Mouse (Mus musculus) ES-E14 (cell line): ENCODE data around the gene Hoxa6. TPM values are rescaled to one million over a fixed set of nuclear protein-coding genes. Genes with fewer than 3 reads are reported as not detected.
A peak's percentile ranks its signal among the peaks of the same experiment; 100 is the strongest.

Experiments used
- DNase-seq: peaks from one replicate; pipeline ENCODE4 v3.0.0-alpha.2; 2013; ENCODE audit warnings: low read depth, low spot score
- H3K27ac ChIP-seq: 2 replicates; pipeline ENCODE4 v1.5.1; 2012; ENCODE audit warnings: low read depth, mild to moderate bottlenecking, low read length, moderate library complexity, mixed read lengths; ENCODE audit not compliant: poor library complexity, insufficient read depth, severe bottlenecking
- H3K36me3 ChIP-seq: 2 replicates; pipeline ENCODE4 v1.6.1; 2012; ENCODE audit warnings: mild to moderate bottlenecking, low read length, moderate library complexity, mixed read lengths; ENCODE audit not compliant: control insufficient read depth, poor library complexity, insufficient read depth, severe bottlenecking
- H3K4me1 ChIP-seq, 2 experiments: fragments of 150-350 bp in 1 of 2; sonication (generic) in 1 of 2; 2 replicates each; pipeline ENCODE4 v1.6.1; 2012; ENCODE audit warnings: low read length in 2 of 2, mild to moderate bottlenecking in 1 of 2, mixed read lengths in 1 of 2; ENCODE audit not compliant: control insufficient read depth in 2 of 2, insufficient read depth in 2 of 2, poor library complexity in 1 of 2
- H3K4me3 ChIP-seq, 2 experiments: fragments of 150-350 bp in 1 of 2; sonication (generic) in 1 of 2; 2 replicates each; pipeline ENCODE4 v1.5.1; 2012; ENCODE audit warnings: low read length in 2 of 2, low read depth in 1 of 2, mild to moderate bottlenecking in 1 of 2, mixed read lengths in 1 of 2; ENCODE audit not compliant: insufficient read depth in 1 of 2, poor library complexity in 1 of 2, severe bottlenecking in 1 of 2
- H3K9ac ChIP-seq: 2 replicates; pipeline ENCODE4 v1.6.1; 2012; ENCODE audit warnings: low read depth, mild to moderate bottlenecking, low read length, mixed read lengths; ENCODE audit not compliant: poor library complexity, insufficient read depth, severe bottlenecking
- H3K9me3 ChIP-seq: fragments of 150-350 bp; sonication (generic); 2 replicates; pipeline ENCODE4 v1.6.1; 2012; ENCODE audit warnings: low read depth, mild to moderate bottlenecking, low read length; ENCODE audit not compliant: control insufficient read depth, insufficient read depth
- CHD2 ChIP-seq: IDR thresholded peaks from 2 replicates; pipeline ENCODE4 v1.6.1; 2014; ENCODE audit warnings: mild to moderate bottlenecking, low read depth, low read length, inconsistent platforms
- HCFC1 ChIP-seq: IDR thresholded peaks from 2 replicates; pipeline ENCODE4 v1.6.1; 2012; ENCODE audit warnings: low read length, inconsistent platforms, borderline replicate concordance; ENCODE audit not compliant: insufficient read depth
- MAFK ChIP-seq: IDR thresholded peaks from 2 replicates; pipeline ENCODE4 v1.6.1; 2014; ENCODE audit warnings: mild to moderate bottlenecking, low read depth, low read length, inconsistent platforms; ENCODE audit not compliant: insufficient read depth
- ZC3H11A ChIP-seq: IDR thresholded peaks from 2 replicates; pipeline ENCODE4 v1.6.1; 2012; ENCODE audit warnings: low read depth, mild to moderate bottlenecking, inconsistent platforms, low read length, borderline replicate concordance
- ZNF384 ChIP-seq: IDR thresholded peaks from 2 replicates; pipeline ENCODE4 v1.6.1; 2012; ENCODE audit warnings: low read depth, low read length, inconsistent platforms
- in situ Hi-C, 2 experiments: fragments of 600-800 bp; cut with MboI; formaldehyde crosslinking; loops; one replicate each; pipeline ENCODE4 v1.15.1; 2025; ENCODE audit warnings: low sequenced_read_pairs in 2 of 2, inconsistent platforms in 1 of 2; ENCODE audit not compliant: unreplicated experiment in 2 of 2
- total RNA-seq: library from RNA; depleted of rRNA; stranded (reverse); fragments of 300-350 nt; gene quantifications from 2 replicates; pipeline ENCODE4 v1.2.3, GENCODE M21; 2012; rRNA removed

Gene Hoxa6
- total RNA-seq, result not detected in 2 replicates

DNA sequence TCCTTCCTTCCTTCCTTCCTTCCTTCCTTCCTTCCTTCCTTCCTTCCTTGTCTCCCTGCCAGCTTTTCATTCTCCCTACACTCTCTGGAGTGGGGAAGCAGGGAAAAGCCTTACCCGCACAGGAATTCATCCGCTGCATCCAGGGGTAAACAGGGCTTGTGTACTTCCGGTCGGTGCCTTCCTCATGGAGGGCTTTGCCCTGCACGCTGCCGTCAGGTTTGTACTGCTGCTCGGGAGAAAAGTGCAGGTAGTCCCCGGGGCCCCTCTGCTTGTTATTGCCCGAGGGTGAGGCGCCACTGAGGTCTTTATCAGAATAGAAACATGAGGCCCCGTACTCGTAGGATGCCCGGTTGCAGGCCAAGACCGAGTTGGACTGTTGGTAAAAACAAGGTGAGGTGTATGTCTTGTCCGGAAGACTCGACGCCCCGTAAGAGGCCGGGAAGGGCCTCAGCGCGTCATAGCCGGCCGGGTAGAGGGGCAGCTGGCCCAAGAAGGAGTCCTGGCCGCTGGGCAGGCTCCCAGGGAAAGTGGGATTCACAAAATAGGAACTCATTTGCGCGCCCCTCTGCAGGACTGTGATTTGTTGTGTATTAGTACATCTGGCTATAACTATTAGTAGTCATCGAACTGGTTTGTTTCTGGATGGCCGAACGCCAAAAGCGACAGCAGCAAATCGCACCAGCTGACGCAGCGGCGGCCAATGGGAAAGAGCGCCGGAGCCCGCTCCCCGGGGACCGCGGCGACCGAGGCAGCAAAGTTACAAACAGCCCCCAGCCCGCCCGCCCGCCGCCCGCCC is at the start of gene Hoxa6:
TSS of gene Hoxa6 (minus strand) at position 651 of the 796 bp plus-strand sequence.
- H3K4me3 ChIP-seq, result peak within 1 kb of the TSS; percentile 29 to 43
- H3K9ac ChIP-seq, result no peak within 1 kb of the TSS

DNA sequence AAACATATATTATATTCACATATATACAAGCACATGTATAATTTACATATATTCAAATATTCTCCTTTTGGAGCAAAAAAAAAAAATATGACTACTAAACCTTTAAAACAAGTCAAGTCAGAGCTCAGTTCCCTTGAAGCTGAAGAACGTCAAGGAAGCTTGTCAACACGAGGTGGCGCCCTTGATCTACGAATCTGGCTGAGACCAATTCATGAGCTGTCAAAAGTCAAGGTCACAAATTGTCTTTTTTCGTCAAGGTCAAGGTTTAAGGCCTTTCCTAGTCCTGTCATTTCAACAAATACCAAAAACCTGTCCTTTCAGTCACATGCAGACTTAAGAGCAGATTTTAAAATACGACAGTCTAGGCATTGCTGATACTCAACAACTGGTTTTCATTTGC is 48.4 kb upstream of the Hoxa6 start:
- DNase-seq, result no peak
- Histone ChIP-seq H3K36me3 (no peaks in the 10 kb centered on the region), H3K9me3 (no peaks in the 10 kb centered on the region), H3K27ac (no peak overlapping the region), H3K4me3 (no peak overlapping the region), H3K4me1 (peaks cover 0 to 4% of the 10 kb centered on the region in 2 experiments; a peak in 1 of 4 replicates), H3K9ac (no peak overlapping the region)
- no peak for TF ChIP-seq HCFC1
- TF ChIP-seq CHD2, result no peak
- TF ChIP-seq ZC3H11A, result no peak
- TF ChIP-seq ZNF384, result no peak
- TF ChIP-seq MAFK, result no peak
- in situ Hi-C loops, result loop anchor here (5.0 to 25.0 kb wide), 3 partner anchors 58 to 1030 kb away; partner anchors contain the start of genes Creb5 (in 1 of the 2) and Evx1 (in 1 of the 2)

More for the DNA sequence above, at the start of gene Hoxa6:
- in situ Hi-C loops, result loop anchor here in 1 of 2 experiments (25.0 kb wide), 1 partner anchor 596 kb away; no protein-coding TSS in a partner anchor
- no peak for DNase-seq
- H3K9me3 ChIP-seq, result no peaks in the 10 kb centered on the region
- no peak within 1 kb of the TSS for H3K27ac ChIP-seq
- no peak for TF ChIP-seq ZNF384
- TF ChIP-seq ZC3H11A, result no peak
- TF ChIP-seq HCFC1, result no peak
- TF ChIP-seq MAFK, result no peak
- TF ChIP-seq CHD2, result no peak
- H3K36me3 ChIP-seq, result no peaks in the 10 kb centered on the region
- peaks cover 0 to 7% of the 10 kb centered on the region in 2 experiments; a peak in 1 of 4 replicates for H3K4me1 ChIP-seq

DNA sequence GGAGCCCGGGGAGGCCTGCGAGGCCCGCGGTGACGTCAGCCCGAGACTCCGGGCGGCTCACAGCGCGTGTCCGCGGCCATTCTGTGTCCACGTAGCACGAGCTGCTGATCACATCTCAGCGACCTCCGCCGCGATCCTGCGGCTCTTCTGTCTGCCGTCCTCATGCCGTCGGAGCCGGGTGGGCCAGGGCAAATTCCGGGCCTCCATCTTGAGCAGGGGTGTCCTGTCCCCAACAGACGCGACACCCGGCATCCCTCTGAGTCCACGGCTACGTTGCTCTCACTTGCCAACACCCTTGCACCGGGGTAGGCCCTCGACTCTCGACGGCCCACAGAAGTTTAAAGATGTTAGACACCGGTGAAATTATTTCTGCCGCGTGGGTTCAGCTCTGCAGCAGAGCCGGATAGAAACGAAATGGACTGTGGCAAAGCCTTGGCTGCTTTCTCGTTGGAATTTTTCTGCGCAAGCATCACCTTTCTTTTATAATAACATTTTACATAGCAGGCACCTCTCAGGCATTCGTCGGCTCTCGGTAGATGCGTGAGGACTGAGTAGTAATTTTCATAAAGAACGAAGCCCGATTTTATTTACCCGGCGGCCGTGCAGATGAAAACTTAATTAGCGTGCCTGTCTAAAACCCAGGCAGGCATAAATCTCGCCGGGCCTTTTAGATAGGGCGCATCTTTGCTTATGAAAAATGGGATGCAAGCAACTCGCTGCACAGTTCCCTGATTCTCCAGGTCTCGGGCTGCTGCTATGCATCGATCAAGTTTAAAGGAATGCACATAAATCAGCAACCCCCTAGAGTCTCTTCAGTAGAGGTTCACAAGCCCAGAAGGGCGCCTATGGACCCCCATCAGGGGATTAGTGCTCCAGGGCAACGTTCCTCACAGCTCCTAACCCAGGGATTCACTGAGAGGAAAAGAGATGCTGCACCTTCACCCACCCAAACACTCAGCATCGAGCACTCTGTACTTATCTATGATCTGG is 45.3 kb upstream of the Hoxa6 start:
- TF ChIP-seq ZNF384, result no peak
- TF ChIP-seq HCFC1, result no peak
- TF ChIP-seq ZC3H11A, result no peak
- no peak for TF ChIP-seq MAFK
- TF ChIP-seq CHD2, result no peak
- in situ Hi-C loops, result loop anchor here (10.0 to 25.0 kb wide), 2 partner anchors 61 to 1033 kb away; partner anchors contain the start of genes Creb5 (in 1 of the 2) and Evx1 (in 1 of the 2)
- Histone ChIP-seq H3K27ac (no peak overlapping the region), H3K4me1 (peaks cover 0 to 2% of the 10 kb centered on the region in 2 experiments; a peak in 1 of 4 replicates), H3K36me3 (no peaks in the 10 kb centered on the region), H3K4me3 (no peak overlapping the region), H3K9me3 (no peaks in the 10 kb centered on the region), H3K9ac (no peak overlapping the region)
- DNase-seq, result no peak

DNA sequence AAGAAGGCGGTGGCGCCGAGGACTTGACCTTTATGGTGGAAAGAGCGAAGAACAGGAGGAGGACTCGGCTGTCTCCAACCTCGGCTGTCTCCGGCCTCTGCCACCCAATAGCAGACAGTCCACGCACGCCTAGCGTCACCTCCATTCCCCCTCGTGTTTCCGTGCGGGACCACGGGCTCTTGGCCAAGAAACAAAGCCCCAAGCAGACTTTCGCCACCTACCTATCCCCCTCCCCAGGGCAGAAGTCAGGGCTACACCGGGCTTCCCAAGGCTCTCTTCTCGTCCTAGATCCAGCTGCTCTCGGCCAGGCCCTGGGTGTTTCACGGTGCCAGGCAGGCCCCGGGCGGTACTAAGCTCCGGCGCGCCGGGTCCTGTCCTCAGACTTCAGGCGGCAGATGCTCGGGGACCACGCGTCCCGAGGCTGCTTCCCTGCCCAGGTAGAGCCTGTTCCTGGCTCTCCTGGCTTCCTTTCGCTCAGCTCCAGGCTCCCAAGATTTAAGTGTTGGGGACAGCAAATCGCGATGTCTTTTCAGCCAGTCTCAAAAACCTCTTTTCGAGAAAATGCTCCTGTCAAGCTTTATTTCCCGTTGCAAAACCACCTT is 44.4 kb upstream of the Hoxa6 start:
- no peaks in the 10 kb centered on the region for H3K36me3 ChIP-seq
- H3K9ac ChIP-seq, result no peak overlapping the region
- no peak overlapping the region for H3K27ac ChIP-seq
- no peak overlapping the region for H3K4me3 ChIP-seq
- peaks cover 0 to 2% of the 10 kb centered on the region in 2 experiments; a peak in 1 of 4 replicates for H3K4me1 ChIP-seq
- no peaks in the 10 kb centered on the region for H3K9me3 ChIP-seq
- TF ChIP-seq HCFC1, result no peak
- TF ChIP-seq ZNF384, result no peak
- TF ChIP-seq MAFK, result no peak
- TF ChIP-seq CHD2, result no peak
- TF ChIP-seq ZC3H11A, result no peak
- in situ Hi-C loops, result loop anchor here (10.0 to 25.0 kb wide), 2 partner anchors 62 to 1034 kb away; partner anchors contain the start of genes Creb5 (in 1 of the 2) and Evx1 (in 1 of the 2)
- DNase-seq, result no peak
